Mouse (Mus musculus): ENCODE measurements around the gene Cep170b. TPM values are rescaled to one million over a fixed set of nuclear protein-coding genes. Genes with fewer than 3 reads are reported as not detected.
A peak's percentile ranks its signal among the peaks of the same experiment; 100 is the strongest.

The Cep170b gene
- polyA plus RNA-seq, 1 experiment = 5.8 TPM

DNA sequence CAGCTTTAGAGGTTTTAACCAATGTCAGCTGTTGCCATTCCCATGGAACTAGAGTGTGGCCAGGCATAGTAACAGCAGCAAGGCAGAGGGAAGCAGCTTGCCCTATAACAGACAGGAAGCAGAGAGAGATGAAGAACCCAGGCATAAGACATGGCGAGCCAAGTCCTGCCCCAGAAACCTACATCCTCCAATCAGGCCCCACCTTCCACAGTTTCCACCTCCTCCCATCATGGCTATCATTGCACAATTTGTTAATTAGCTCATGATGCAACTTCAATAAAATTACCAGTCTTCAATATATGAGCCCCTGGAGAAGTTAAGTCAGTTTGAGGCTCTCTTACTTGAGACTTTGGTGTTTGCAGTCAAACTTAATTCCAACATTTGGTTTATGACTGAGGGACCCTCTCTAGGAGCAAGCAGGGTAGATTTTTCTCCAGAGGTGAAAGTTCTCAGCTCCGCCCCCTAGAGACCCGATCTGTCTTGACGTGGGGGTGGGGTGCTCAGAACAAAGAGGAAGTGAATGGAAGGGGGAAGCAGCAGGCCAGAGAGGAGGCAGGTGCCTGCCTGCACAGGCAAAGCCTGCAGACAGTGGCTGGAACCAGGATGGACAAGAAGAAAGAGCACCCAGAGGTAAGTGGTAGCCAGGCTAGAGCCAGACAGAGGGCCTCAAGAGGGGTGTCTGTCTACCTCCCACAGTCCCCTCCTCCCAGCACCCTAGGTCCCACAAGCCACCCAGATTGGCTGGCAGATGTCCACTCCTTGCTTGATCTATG lies 40.1 kb downstream of the Cep170b start, which contains the start of gene Pld4:
Pld4 (plus strand) TSS at position 502 of the 773 bp plus-strand sequence.
- Histone ChIP-seq H3K4me1 (ENCODE audit: control insufficient read depth, insufficient read depth, low read length) (peaks cover 2% of the 10 kb centered on the region), H3K4me3 (replicated peaks; ENCODE audit: control insufficient read depth, low read depth, low read length) (peak within 1 kb of the TSS; percentile 57), H3K27ac (ENCODE audit: control insufficient read depth, insufficient read depth, low read depth, low read length, poor library complexity) (peak within 1 kb of the TSS; percentile 81)
- TF ChIP-seq CTCF (IDR thresholded peaks at IDR 0.05; ENCODE audit: control insufficient read depth, insufficient read depth, low read length) (no peak), POLR2A (IDR thresholded peaks at IDR 0.05; ENCODE audit: borderline replicate concordance, control insufficient read depth, low read depth, low read length) (peak; percentile 79)
- 12% methylated on average over 4 of the region's 4 CpGs for WGBS

DNA sequence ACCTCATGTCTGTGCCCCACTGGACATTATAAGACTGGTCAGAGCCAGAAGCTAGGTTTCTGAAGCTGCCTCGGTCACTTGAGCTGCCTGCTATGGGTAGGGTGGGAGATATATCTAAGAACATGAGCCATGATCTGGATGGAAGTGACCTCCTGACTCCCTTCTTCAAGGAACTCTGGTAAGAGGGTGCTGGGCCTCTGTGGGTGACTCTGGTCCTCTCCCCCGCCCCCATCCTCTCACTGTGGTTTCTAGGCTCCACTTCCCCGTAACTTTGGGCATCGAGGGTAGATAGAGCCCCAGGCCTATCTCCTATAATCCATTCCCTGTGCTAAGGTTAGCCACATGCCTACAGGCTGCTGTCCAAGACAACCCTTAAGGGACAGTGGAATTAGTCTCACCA lies 41.2 kb downstream of the Cep170b start:
- WGBS = 24% methylated on average over 4 of the region's 4 CpGs
- TF ChIP-seq CTCF (IDR thresholded peaks at IDR 0.05; ENCODE audit: control insufficient read depth, insufficient read depth, low read length) (no peak), POLR2A (IDR thresholded peaks at IDR 0.05; ENCODE audit: borderline replicate concordance, control insufficient read depth, low read depth, low read length) (no peak)
- peaks cover 2% of the 10 kb centered on the region for H3K4me1 ChIP-seq (ENCODE audit: control insufficient read depth, insufficient read depth, low read length)
- H3K4me3 ChIP-seq (replicated peaks; ENCODE audit: control insufficient read depth, low read depth, low read length) = peak overlapping the region; percentile 57
- H3K27ac ChIP-seq (ENCODE audit: control insufficient read depth, insufficient read depth, low read depth, low read length, poor library complexity) = peak overlapping the region; percentile 81

DNA sequence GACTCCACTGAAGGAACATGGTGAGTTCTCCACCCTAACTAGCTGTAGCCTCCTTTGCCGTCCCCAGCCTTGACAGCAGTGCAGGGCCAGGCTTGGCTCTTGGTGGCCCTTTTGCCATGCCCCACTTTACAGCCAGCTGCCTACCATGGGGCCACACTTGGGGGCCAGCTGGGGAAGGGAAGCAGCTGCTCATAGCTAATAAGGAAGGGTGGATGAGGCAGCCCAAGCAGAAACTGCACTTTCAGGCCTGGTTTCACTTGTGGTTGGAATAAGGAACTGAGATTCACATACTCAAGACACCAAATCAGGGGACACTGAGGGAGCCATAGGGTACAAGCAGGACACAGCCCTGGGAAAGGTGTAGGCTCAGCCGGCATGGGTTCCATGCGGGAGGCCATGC lies 41.8 kb downstream of the Cep170b start:
- Histone ChIP-seq H3K4me3 (replicated peaks; ENCODE audit: control insufficient read depth, low read depth, low read length) (peak overlapping the region; percentile 66), H3K27ac (ENCODE audit: control insufficient read depth, insufficient read depth, low read depth, low read length, poor library complexity) (peak overlapping the region; percentile 81), H3K4me1 (ENCODE audit: control insufficient read depth, insufficient read depth, low read length) (peaks cover 2% of the 10 kb centered on the region)
- WGBS = 28% methylated on average over 3 of the region's 3 CpGs
- no peak for TF ChIP-seq CTCF (IDR thresholded peaks at IDR 0.05; ENCODE audit: control insufficient read depth, insufficient read depth, low read length)
- no peak; the same call in 1 of the 2 replicates for TF ChIP-seq POLR2A (IDR thresholded peaks at IDR 0.05; ENCODE audit: borderline replicate concordance, control insufficient read depth, low read depth, low read length)

DNA sequence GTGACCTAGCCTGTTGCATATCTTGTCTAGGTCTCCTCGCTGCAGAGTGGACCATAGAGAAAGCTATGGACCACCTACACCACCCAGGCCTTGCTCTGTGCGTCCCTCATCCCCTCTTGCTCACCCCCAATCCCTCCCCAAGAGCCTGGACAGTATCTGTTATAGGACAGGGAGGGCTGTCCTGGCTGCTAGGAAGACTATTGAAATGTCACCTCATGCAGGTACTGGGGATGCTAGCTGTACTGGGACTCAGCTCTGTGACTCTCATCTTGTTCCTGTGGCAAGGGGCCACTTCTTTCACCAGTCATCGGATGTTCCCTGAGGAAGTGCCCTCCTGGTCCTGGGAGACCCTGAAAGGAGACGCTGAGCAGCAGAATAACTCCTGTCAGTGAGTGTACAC lies 42.9 kb downstream of the Cep170b start:
- Histone ChIP-seq H3K4me3 (replicated peaks; ENCODE audit: control insufficient read depth, low read depth, low read length) (no peak overlapping the region), H3K4me1 (ENCODE audit: control insufficient read depth, insufficient read depth, low read length) (peaks cover 2% of the 10 kb centered on the region), H3K27ac (ENCODE audit: control insufficient read depth, insufficient read depth, low read depth, low read length, poor library complexity) (no peak overlapping the region)
- TF ChIP-seq POLR2A (IDR thresholded peaks at IDR 0.05; ENCODE audit: borderline replicate concordance, control insufficient read depth, low read depth, low read length) (no peak), CTCF (IDR thresholded peaks at IDR 0.05; ENCODE audit: control insufficient read depth, insufficient read depth, low read length) (no peak)
- 69% methylated on average over 4 of the region's 4 CpGs for WGBS

DNA sequence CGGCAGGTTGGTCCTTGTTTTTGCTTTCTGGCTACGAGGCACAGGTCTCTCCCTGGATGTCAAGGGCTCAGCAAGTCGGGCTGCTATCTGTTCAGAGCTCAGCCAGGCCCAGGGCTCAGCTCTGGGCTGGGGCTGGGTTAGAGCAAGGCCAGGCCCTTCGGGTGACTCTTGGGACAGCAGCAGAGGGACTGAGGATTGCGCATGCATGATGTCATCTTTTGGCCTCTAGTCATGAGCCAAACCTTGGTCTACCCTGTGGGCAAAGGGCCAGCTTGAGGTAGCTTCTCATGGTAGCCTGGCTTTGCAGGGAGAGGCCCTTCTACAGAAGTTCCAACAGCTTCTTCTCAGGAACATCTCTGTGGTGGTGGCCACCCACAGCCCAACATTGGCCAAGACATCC lies 43.9 kb downstream of the Cep170b start:
- H3K4me3 ChIP-seq (replicated peaks; ENCODE audit: control insufficient read depth, low read depth, low read length) = no peak overlapping the region
- peaks cover 2% of the 10 kb centered on the region for H3K4me1 ChIP-seq (ENCODE audit: control insufficient read depth, insufficient read depth, low read length)
- no peak overlapping the region for H3K27ac ChIP-seq (ENCODE audit: control insufficient read depth, insufficient read depth, low read depth, low read length, poor library complexity)
- TF ChIP-seq CTCF (IDR thresholded peaks at IDR 0.05; ENCODE audit: control insufficient read depth, insufficient read depth, low read length) (no peak), POLR2A (IDR thresholded peaks at IDR 0.05; ENCODE audit: borderline replicate concordance, control insufficient read depth, low read depth, low read length) (no peak)
- 75% methylated on average over 5 of the region's 5 CpGs for WGBS

DNA sequence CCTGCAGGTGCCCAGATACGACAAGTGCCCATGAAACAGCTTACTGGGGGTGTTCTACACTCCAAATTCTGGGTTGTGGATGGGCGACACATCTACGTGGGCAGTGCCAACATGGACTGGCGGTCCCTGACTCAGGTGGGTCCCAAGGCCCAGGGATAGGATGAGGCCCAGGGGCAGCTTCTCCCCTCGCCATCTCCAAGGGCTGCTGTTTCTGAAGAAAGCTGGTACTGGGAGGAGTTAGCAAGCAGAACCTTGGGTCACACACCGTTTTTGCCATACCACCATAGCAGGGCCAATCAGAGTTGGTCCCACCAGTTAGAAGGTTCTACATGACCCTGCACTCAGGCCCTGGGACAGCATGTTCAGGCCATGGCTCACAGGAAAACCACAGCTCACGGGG lies 44.7 kb downstream of the Cep170b start:
- no peak for TF ChIP-seq POLR2A (IDR thresholded peaks at IDR 0.05; ENCODE audit: borderline replicate concordance, control insufficient read depth, low read depth, low read length)
- TF ChIP-seq CTCF (IDR thresholded peaks at IDR 0.05; ENCODE audit: control insufficient read depth, insufficient read depth, low read length) = no peak
- H3K4me3 ChIP-seq (replicated peaks; ENCODE audit: control insufficient read depth, low read depth, low read length) = no peak overlapping the region
- H3K27ac ChIP-seq (ENCODE audit: control insufficient read depth, insufficient read depth, low read depth, low read length, poor library complexity) = no peak overlapping the region
- WGBS = 66% methylated on average over 7 of the region's 7 CpGs
- peaks cover 2% of the 10 kb centered on the region for H3K4me1 ChIP-seq (ENCODE audit: control insufficient read depth, insufficient read depth, low read length)

DNA sequence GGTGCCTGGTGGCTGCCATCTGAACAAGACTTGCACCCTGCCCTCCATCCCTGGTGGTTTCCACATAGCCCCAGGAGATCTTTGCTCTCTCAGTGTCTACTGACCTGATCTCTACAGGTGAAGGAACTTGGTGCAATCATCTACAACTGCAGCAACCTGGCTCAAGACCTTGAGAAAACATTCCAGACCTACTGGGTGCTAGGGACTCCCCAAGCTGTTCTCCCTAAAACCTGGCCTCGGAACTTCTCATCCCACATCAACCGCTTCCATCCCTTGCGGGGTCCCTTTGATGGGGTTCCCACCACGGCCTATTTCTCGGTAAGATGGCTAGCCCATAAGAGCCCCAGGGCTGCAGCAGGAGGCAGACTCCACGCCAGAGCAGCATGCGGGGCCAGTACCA lies 46.3 kb downstream of the Cep170b start:
- no peak overlapping the region for H3K4me3 ChIP-seq (replicated peaks; ENCODE audit: control insufficient read depth, low read depth, low read length)
- WGBS = 83% methylated on average over 7 of the region's 7 CpGs
- peaks cover 2% of the 10 kb centered on the region for H3K4me1 ChIP-seq (ENCODE audit: control insufficient read depth, insufficient read depth, low read length)
- no peak for TF ChIP-seq POLR2A (IDR thresholded peaks at IDR 0.05; ENCODE audit: borderline replicate concordance, control insufficient read depth, low read depth, low read length)
- TF ChIP-seq CTCF (IDR thresholded peaks at IDR 0.05; ENCODE audit: control insufficient read depth, insufficient read depth, low read length) = no peak
- H3K27ac ChIP-seq (ENCODE audit: control insufficient read depth, insufficient read depth, low read depth, low read length, poor library complexity) = no peak overlapping the region

DNA sequence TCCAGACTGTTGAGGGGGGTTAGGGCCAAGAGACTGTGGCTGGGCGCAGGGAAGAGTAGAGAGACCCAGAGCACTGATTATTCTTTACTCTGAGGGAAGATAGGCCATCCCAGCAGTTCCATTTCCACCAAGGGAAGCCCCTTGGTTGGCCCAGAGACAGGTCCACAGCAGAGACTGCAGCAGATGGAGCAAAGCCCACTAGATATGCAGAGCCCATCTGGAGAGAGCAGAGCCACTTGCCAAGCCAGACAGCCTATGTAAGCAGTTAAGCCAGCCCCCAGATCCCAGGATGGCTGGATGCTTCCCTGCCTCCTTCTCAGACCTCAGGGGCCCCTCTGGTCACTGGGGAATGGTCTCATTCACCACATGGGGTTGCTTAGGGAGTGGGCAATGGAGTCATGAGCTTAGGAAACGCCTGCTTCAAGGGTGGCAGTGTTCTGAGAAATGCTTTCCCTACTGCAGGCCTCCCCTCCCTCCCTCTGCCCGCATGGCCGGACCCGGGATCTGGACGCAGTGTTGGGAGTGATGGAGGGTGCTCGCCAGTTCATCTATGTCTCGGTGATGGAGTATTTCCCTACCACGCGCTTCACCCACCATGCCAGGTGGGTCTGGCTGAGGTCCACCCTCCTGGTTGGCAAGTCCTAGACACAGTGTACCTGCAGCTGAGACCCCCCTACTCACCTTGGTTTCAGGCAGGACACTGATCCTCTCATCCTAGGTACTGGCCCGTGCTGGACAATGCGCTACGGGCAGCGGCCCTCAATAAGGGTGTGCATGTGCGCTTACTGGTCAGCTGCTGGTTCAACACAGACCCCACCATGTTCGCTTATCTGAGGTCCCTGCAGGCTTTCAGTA lies 47.0 kb downstream of the Cep170b start:
- Histone ChIP-seq H3K4me3 (replicated peaks; ENCODE audit: control insufficient read depth, low read depth, low read length) (no peak overlapping the region), H3K4me1 (ENCODE audit: control insufficient read depth, insufficient read depth, low read length) (peaks cover 1% of the 10 kb centered on the region), H3K27ac (ENCODE audit: control insufficient read depth, insufficient read depth, low read depth, low read length, poor library complexity) (no peak overlapping the region)
- TF ChIP-seq CTCF (IDR thresholded peaks at IDR 0.05; ENCODE audit: control insufficient read depth, insufficient read depth, low read length) (no peak), POLR2A (IDR thresholded peaks at IDR 0.05; ENCODE audit: borderline replicate concordance, control insufficient read depth, low read depth, low read length) (0 out of 2 replicates have a peak, but pooled peaks have one; percentile 8)
- WGBS = 89% methylated on average over 16 of the region's 16 CpGs

All from bone marrow, adult 2 months (tissue).